Mouse (Mus musculus) stomach, postnatal 0 days (tissue): ENCODE measurements at regions not wholly inside any gene's neighbourhood (a gene's known extent, or its start where the extent isn't known, plus 50 kb on each side); places are given as distances from the start of the nearest gene placed in this dataset.

Source experiments
- CTCF ChIP-seq: IDR thresholded peaks from 2 replicates; pipeline ENCODE4 v1.5.1; 2016; ENCODE audit warnings: antibody characterized with exemption, low read depth, mild to moderate bottlenecking, moderate library complexity
- EP300 ChIP-seq: optimal IDR thresholded peaks from 2 replicates; pipeline ENCODE3; 2016; ENCODE audit warnings: antibody characterized with exemption

- TF ChIP-seq EP300, result no peak
- TF ChIP-seq CTCF, result no peak
These were observed 224.2 kb upstream of the Nox3 start for GRCm38 (mm10) chr17:3920282-3920681.
